Mouse (Mus musculus) ES-Bruce4 (cell line): ENCODE measurements at regions not wholly inside any gene's neighbourhood (a gene's known extent, or its start where the extent isn't known, plus 50 kb on each side); places are given as distances from the start of the nearest gene placed in this dataset.
"Not testable (repeated sequence)": the region's sequence is repeated elsewhere in the genome, so short reads cannot be mapped to it uniquely, and the experiment has no call there.

Experiments
- CTCF ChIP-seq: IDR thresholded peaks from one replicate; pipeline ENCODE4 v1.8.1; 2011; ENCODE audit warnings: low read depth, low read length
- EP300 ChIP-seq: IDR thresholded peaks from 2 replicates; pipeline ENCODE4 v1.6.1; 2011; ENCODE audit warnings: low read depth, low read length; ENCODE audit not compliant: insufficient read depth
- POLR2A ChIP-seq: IDR thresholded peaks from one replicate; pipeline ENCODE4 v1.8.1; 2011; ENCODE audit warnings: low read length; ENCODE audit not compliant: insufficient read depth

- TF ChIP-seq POLR2A, CTCF: not testable (repeated sequence)
- TF ChIP-seq EP300, result 0 out of 2 replicates have a peak, but pooled peaks have one; percentile 33
These were observed 1463.6 kb downstream of the Fscb start for GRCm38 (mm10) chr12:63010866-63011265.
